Mouse (Mus musculus) spleen, adult 18-20 months (tissue): ENCODE measurements around the gene Mgme1.
A peak's percentile ranks its signal among the peaks of the same experiment; 100 is the strongest.

Experiments
- DNase-seq, 2 experiments: peaks; one replicate each; pipeline ENCODE4 v3.0.0; 2022; ENCODE audit warnings: mixed read lengths in 2 of 2

The Mgme1 gene

GRCm38 (mm10) chr2:144264398-144265119, 5.9 kb upstream of the Mgme1 start:
- no peak for DNase-seq

- no peak for DNase-seq
Measured at GRCm38 (mm10) chr2:144265120-144265488, 5.4 kb upstream of the Mgme1 start.

DNA sequence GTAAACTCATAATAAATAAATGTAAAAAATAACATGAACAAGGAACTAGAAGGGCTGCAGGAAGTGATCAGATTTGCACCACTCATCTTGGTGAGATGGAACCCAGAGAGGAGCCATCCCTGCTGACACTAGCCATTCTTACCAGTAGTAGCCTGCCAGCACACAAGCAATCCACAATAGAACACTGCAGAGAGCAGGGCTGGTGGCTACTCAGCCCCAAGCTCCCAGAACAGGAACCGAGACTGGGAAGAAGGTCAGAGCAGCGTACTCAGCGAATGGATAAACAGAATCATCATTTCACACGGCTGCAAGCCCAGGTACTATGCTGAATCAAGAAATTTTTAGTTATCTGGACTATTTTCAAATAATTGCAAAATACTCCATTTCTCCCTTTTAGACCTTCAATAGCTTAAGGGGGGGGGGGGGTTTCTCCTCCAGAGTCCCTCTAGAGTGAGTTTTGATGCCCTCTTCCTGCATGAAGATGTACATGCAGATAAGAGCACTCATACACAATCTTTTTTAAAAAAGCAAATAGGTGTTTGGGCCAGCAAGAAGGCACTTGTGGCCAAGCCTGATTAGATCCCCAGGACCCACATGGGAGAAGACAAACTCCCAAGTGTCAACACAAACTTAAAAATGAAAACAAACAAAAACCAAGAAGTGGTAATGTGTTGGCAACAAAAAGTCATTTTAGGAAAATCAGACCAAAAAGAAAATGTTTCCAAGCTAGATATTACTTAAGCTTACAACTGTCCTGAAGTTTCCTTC, 4.4 kb upstream of the Mgme1 start:
- peak in 1 of 2 experiments; percentile 34 for DNase-seq

DNA sequence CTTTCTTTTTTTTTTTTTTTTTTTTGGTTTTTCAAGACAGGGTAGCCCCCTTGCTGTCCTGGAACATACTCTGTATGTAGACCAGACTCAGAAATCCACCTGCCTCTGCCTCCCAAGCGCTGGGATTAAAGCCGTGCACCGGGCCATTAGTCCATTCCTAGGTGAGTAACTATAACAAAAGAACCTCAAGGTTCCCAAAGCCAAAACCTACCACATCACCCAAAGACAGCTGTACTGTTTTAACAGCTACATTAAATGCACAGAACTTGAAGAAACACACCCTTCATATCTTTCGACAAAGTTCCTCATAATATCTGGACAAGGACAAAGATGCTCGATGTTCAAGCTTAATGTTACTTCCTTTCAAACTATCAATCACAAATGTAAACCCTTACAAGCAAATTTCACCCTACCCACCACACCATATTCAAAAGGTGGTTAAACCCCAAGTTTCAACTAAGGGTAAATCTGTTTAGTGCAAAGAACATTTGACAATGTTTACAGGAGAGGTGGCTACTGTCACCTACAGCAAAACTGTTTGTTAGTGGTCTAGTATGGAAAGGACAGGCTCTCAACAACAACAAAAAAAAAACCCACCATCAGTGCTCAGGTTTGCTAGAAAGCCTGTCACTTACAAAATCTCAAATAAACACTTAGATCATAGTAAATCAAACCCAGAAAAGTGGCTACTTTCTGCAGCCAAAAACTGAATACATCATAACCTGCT, 3.3 kb upstream of the Mgme1 start:
- DNase-seq, result no peak

DNA sequence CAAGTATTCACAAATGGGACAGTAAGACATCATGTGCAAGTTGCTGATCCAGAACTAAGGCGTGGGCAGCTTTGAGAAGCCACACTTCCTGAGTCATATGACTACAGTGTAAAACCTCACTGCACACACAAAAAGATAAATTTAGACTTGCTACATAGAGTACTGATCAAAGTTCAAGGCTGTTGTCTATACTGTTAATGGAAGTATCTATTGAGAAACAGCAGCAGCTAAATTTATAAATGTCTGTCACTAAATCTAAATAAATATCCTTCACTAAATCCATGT, 2.8 kb upstream of the Mgme1 start:
- DNase-seq, result peak; percentile 25 to 33

GRCm38 (mm10) chr2:144268446-144269305, 1.8 kb upstream of the Mgme1 start:
- DNase-seq, result no peak

- peak in 1 of 2 experiments; percentile 22 for DNase-seq
Measured at GRCm38 (mm10) chr2:144269306-144269650, 1.2 kb upstream of the Mgme1 start.

GRCm38 (mm10) chr2:144269679-144270475, 586 bp upstream of the Mgme1 start:
- no peak for DNase-seq

GRCm38 (mm10) chr2:144272088-144272487, 1.6 kb downstream of the Mgme1 start:
- no peak for DNase-seq

GRCm38 (mm10) chr2:144274741-144275140, 4.3 kb downstream of the Mgme1 start:
- no peak for DNase-seq

- DNase-seq, result no peak
Measured at GRCm38 (mm10) chr2:144276885-144277284, 6.4 kb downstream of the Mgme1 start.

DNA sequence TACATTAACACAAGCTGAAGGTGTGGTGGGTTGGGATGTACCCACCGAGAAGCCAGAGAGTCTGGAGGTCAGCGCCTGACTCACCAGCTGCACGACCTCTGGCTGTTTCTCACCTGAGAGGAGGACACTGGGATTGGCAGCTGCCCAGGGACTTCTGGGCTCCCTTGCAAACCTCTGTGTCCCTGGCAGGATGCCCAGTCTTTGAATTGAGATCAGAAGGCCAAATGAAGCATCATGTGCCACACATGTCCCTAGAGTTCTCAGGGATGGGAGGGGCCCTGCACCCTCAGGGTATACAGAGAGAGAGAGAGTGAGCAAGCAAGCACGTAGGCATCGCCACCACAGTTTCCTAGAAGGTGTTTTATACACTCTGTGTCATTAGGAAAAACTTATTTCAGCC, 9.3 kb downstream of the Mgme1 start:
- DNase-seq, result no peak

DNA sequence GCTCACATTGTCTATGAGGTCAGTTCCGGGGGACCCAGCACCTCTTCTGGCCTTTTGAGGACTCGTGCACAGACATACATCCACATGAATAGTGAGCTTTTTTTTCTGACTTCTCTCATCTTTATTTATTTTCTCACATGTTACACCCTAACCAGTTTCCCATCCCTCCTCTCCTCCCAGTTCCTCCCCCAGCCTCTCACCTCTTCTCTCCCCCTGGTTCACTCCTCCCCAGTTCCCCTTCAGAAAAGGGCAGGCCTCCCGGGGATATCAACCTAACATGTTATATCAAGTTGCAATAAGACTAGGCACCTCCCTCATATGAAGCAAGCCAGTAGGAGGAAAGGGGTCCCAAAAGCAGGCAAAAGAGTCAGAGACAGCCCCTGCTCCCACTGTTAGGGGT, 10.1 kb downstream of the Mgme1 start:
- DNase-seq, result no peak

DNA sequence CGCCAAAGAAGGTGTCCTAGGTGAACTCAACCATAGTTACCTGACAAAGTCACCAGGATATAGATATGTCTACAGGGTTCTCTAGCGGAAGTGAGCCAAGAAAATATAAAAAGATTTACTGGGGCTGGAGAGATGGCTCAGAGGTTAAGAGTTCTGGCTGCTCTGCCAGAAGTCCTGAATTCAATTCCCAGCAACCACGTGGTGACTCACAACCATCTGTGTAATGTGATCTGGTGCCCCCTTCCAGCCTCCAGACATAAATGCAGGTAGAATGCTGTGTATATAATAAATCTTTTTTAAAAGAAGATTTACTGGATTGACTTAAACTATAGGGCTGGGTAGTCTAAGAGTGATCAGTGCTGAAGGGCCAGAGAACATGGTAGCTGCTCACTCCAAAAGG, 11.0 kb downstream of the Mgme1 start:
- DNase-seq, result no peak

DNA sequence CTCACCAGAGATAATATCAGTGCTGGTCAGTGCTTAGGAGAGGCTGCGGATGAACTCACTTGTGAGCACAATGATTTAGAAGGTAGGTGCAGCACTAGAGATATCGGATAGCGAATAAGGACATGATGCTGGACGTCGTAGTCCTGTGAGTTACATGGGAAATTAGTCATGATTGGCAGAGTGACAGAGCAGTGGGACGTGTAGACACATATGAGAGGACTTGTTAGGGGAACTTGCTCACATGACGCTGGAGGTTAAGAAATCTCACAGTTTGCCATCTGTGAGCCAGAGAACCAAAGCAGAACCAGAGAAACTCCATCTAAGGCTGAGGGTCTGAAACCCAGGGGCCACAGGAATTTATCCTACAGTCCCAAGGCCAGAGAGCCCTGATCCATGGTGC, 19.9 kb downstream of the Mgme1 start:
- DNase-seq, result no peak

DNA sequence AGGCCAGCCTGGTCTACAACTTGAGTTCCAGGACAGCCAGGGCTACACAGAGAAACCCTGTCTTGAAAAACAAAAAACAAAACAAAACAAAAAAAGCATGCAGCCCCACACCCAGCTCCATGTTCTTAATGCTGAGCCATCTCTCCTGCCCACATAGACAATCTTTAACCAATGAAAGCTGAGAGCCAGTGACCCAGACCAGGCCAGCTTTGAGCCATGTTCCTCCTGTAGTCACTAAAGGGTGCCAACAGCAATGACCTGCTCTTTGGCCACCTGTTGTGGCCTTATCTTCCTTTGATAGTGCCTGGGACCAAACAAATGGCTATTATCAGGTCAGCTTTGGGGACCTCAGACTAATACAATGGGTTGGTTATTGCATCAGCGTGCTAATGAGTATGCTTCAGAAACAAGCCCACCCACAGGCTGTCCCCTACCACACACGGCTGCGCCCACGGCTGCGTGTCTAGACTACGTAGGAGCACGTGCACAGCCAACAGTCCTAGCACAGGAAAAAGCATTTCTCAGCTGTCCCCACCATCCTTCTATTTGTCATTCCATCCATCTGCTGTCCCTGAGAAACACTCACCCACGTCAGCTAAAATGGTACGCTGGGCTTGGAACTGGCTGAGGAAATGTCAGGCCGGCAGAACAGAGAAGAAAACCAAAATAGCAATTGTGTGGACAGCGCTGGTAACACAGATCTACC, 21.3 kb downstream of the Mgme1 start:
- no peak for DNase-seq

GRCm38 (mm10) chr2:144295145-144295735, 24.8 kb downstream of the Mgme1 start:
- no peak for DNase-seq

GRCm38 (mm10) chr2:144299749-144300669, 29.5 kb downstream of the Mgme1 start:
- no peak for DNase-seq

- no peak for DNase-seq
Measured at GRCm38 (mm10) chr2:144301101-144301500, 30.6 kb downstream of the Mgme1 start.

DNA sequence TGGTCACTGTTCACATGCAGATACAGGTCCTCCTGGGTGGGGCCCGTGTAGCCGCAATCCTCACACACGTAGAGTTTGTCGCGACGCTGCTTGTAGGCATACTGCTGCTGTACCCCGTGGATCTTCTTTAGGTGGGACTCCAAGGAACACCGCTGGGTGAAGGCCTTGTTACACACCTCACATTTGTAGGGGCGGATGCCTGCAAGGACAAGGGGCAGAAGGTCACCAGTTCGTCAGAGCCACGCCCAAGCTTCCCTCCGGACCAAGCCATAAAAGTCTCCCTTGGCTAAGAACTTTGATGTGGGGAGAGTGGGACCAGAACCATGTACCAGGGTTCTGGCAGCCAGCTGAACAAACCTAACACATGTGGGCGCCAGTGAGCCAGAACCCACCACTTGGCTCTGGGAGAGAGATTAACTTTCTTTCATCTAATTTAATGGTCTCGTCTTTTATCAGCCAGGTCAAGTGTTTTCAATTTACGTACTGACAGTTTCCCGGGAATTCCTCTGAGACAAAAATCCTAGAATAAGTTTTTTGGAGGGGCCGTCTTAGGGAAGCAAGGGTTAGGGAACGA, 35.3 kb downstream of the Mgme1 start:
- DNase-seq, result no peak
